Mouse (Mus musculus) megakaryocyte, adult 5-6 weeks (primary cell): Measurements from ENCODE around the gene Rab30. TPM values are rescaled to one million over a fixed set of nuclear protein-coding genes. Genes with fewer than 3 reads are reported as not detected.

Experiments used
- total RNA-seq, 2 experiments: library from RNA; stranded (forward) in 1 of 2; stranded (reverse) in 1 of 2; fragments of 153-499, 151-499 nt in 1 of 2; fragments of 221-1000, 200-1000 nt in 1 of 2; gene quantifications; 2 replicates each; pipeline versions ENCODE4 v1.2.3 to v1.2.4; 2015 to 2017

Gene Rab30
- total RNA-seq, 2 experiments from 2014 or later, result 0.02 to 0.11 TPM

Other genes starting within 250 kb of the Rab30 start
- 13.6 and 17.5 TPM in 2 replicates for gene Ccdc90b, start 180.5 kb upstream of the Rab30 start, total RNA-seq (2015)
- 19.0 and 21.5 TPM in 2 replicates for gene Ccdc90b, start 180.5 kb upstream of the Rab30 start, total RNA-seq (2017)
- 0.07 and 0.74 TPM in 2 replicates for gene Ankrd42, start 104.5 kb upstream of the Rab30 start, total RNA-seq (2015)
- gene Ankrd42, start 104.5 kb upstream of the Rab30 start, total RNA-seq (2017), result 0.12 and 0.29 TPM in 2 replicates
- 71.4 and 79.6 TPM in 2 replicates for gene Pcf11, start 71.7 kb upstream of the Rab30 start, total RNA-seq (2015)
- 67.7 and 70.6 TPM in 2 replicates for gene Pcf11, start 71.7 kb upstream of the Rab30 start, total RNA-seq (2017)
- 11.7 and 12.7 TPM in 2 replicates for gene Ddias, start 132.6 kb downstream of the Rab30 start, total RNA-seq (2015)
- 12.0 and 15.2 TPM in 2 replicates for gene Ddias, start 132.6 kb downstream of the Rab30 start, total RNA-seq (2017)
- gene Prcp, start 132.9 kb downstream of the Rab30 start, total RNA-seq (2015), result 187 and 192 TPM in 2 replicates
- 64.8 and 78.7 TPM in 2 replicates for gene Prcp, start 132.9 kb downstream of the Rab30 start, total RNA-seq (2017)